Mouse (Mus musculus) G1E (cell line): ENCODE measurements at regions not wholly inside any gene's neighbourhood (a gene's known extent, or its start where the extent isn't known, plus 50 kb on each side); places are given as distances from the start of the nearest gene placed in this dataset.

Experiments used
- CTCF ChIP-seq: IDR thresholded peaks from 2 replicates; pipeline ENCODE4 v1.5.1; 2012; ENCODE audit warnings: low read depth, low read length, inconsistent platforms, mixed read lengths
- GATA1 ChIP-seq: IDR thresholded peaks from 2 replicates; pipeline ENCODE4 v1.6.1; 2012; ENCODE audit warnings: borderline replicate concordance, low read length, inconsistent platforms, mixed read lengths
- GATA2 ChIP-seq: IDR thresholded peaks from 2 replicates; pipeline ENCODE4 v1.6.1; 2012; ENCODE audit warnings: low read depth, low read length, inconsistent platforms, borderline replicate concordance
- POLR2AphosphoS5 ChIP-seq: IDR thresholded peaks from 2 replicates; pipeline ENCODE4 v1.6.1; 2012; ENCODE audit warnings: low read depth, low read length, inconsistent platforms; ENCODE audit not compliant: insufficient replicate concordance
- TAL1 ChIP-seq: conservative IDR thresholded peaks from 2 replicates; pipeline ENCODE4 v1.6.1; 2012; ENCODE audit warnings: low read depth, low read length, inconsistent platforms, mixed read lengths

GRCm38 (mm10) chr8:12050841-12051240 is 210.6 kb downstream of the Tex29 start:
- TF ChIP-seq TAL1 (no peak), CTCF (no peak), GATA1 (no peak), POLR2AphosphoS5 (no peak), GATA2 (no peak)
